Mouse (Mus musculus) monocyte, adult 5-6 weeks (primary cell): ENCODE data around the gene Panx2. TPM values are rescaled to one million over a fixed set of nuclear protein-coding genes. Genes with fewer than 3 reads are reported as not detected.

Experiments
- ATAC-seq: fragments of 153-309, 156-312 bp; replicated peaks from 2 replicates; pipeline ENCODE4 v1.8.0; 2017; ENCODE audit warnings: mild to moderate bottlenecking; ENCODE audit not compliant: low TSS enrichment, insufficient number of reproducible peaks, severe bottlenecking, poor library complexity, low FRiP score
- total RNA-seq: library from RNA; stranded (forward); fragments of 200-1000, 200-491, 200-594 nt; gene quantifications from 3 replicates; pipeline ENCODE4 v1.2.3, GENCODE M21; 2017

The Panx2 gene
- total RNA-seq, 1 experiment from 2014 or later = not detected

- no peak for ATAC-seq
Observed at GRCm38 (mm10) chr15:89106976-89107375, 47.4 kb downstream of the Panx2 start.

- ATAC-seq = no peak
Observed at GRCm38 (mm10) chr15:89110147-89110546, 50.6 kb downstream of the Panx2 start.

- no peak for ATAC-seq
Observed at GRCm38 (mm10) chr15:89118007-89118406, 58.5 kb downstream of the Panx2 start.

GRCm38 (mm10) chr15:89122649-89123366, 63.3 kb downstream of the Panx2 start, which contains the start of gene Tubgcp6:
Gene Tubgcp6, minus strand, starts transcription at chr15:89123112.
- peak; percentile 88 for ATAC-seq

Other genes with a start within 250 kb of the Panx2 start
- gene Alg12, start 240.4 kb upstream of the Panx2 start, total RNA-seq = 5.8 to 15.6 TPM (median 9.6 TPM) in 3 replicates
- 59.8 to 71.4 TPM (median 62.8 TPM) in 3 replicates for gene Creld2, start 240.1 kb upstream of the Panx2 start, total RNA-seq
- 31.1 to 42.4 TPM (median 34.9 TPM) in 3 replicates for gene Pim3, start 197.5 kb upstream of the Panx2 start, total RNA-seq
- not detected in 3 replicates for gene Ttll8, start 105.3 kb upstream of the Panx2 start, total RNA-seq
- 0.29 TPM in 1 of 3 replicates, not detected in the others for gene Mlc1, start 80.7 kb upstream of the Panx2 start, total RNA-seq
- gene Mov10l1, start 76.8 kb upstream of the Panx2 start, total RNA-seq = not detected in 3 replicates
- 39.1 to 48.0 TPM (median 42.2 TPM) in 3 replicates for gene Trabd, start 15.4 kb downstream of the Panx2 start, total RNA-seq
- gene Selenoo, start 29.4 kb downstream of the Panx2 start, total RNA-seq = 13.1 to 23.8 TPM (median 16.3 TPM) in 3 replicates
- 11.0 to 27.3 TPM (median 26.4 TPM) in 3 replicates for gene Tubgcp6, start 63.4 kb downstream of the Panx2 start, total RNA-seq
- gene Hdac10, start 69.0 kb downstream of the Panx2 start, total RNA-seq = 19.4 to 24.3 TPM (median 20.6 TPM) in 3 replicates
- gene Mapk12, start 81.0 kb downstream of the Panx2 start, total RNA-seq = 0.39 to 5.8 TPM (median 3.7 TPM) in 3 replicates
- 4.5 to 6.6 TPM (median 4.6 TPM) in 3 replicates for gene Mapk11, start 89.9 kb downstream of the Panx2 start, total RNA-seq
- gene Plxnb2, start 121.1 kb downstream of the Panx2 start, total RNA-seq = 145 to 153 TPM (median 153 TPM) in 3 replicates
- 2.1 to 3.1 TPM (median 2.7 TPM) in 3 replicates for gene Dennd6b, start 136.8 kb downstream of the Panx2 start, total RNA-seq
- 16.8 to 32.5 TPM (median 19.4 TPM) in 3 replicates for gene Ppp6r2, start 151.8 kb downstream of the Panx2 start, total RNA-seq